Mouse (Mus musculus) limb, embryonic 14.5 days (tissue): ENCODE data around the gene Oas3. TPM values are rescaled to one million over a fixed set of nuclear protein-coding genes. Genes with fewer than 3 reads are reported as not detected.
A peak's percentile ranks its signal among the peaks of the same experiment; 100 is the strongest.
"Not testable (repeated sequence)": the region's sequence is repeated elsewhere in the genome, so short reads cannot be mapped to it uniquely, and the experiment has no call there.

Source experiments
- ATAC-seq: fragments of 200-750 bp; cut with Nextera tagmentation; 2 replicates; pipeline ENCODE4 v1.8.0; 2017; ENCODE audit warnings: low read depth, moderate number of reproducible peaks, moderate TSS enrichment; ENCODE audit not compliant: low FRiP score
- DNase-seq: peaks from one replicate; pipeline ENCODE4 v3.0.0-alpha.2; 2015; ENCODE audit warnings: low spot score
- H3K27ac ChIP-seq: fragments of 300-500 bp; sonication (generic); replicated peaks from 2 replicates; pipeline ENCODE4 v1.5.1; 2014; ENCODE audit warnings: low read depth, mild to moderate bottlenecking, low read length, moderate library complexity, mixed read lengths
- H3K27me3 ChIP-seq: fragments of 300-500 bp; sonication (generic); 2 replicates; pipeline ENCODE4 v1.6.1; 2014; ENCODE audit warnings: low read length, mixed read lengths; ENCODE audit not compliant: control insufficient read depth, insufficient read depth
- H3K36me3 ChIP-seq: fragments of 300-500 bp; sonication (generic); 2 replicates; pipeline ENCODE4 v1.6.1; 2014; ENCODE audit warnings: mild to moderate bottlenecking, low read length, moderate library complexity, mixed read lengths; ENCODE audit not compliant: control insufficient read depth, insufficient read depth
- H3K4me1 ChIP-seq: fragments of 300-500 bp; sonication (generic); 2 replicates; pipeline ENCODE4 v1.6.1; 2014; ENCODE audit warnings: antibody characterized with exemption, low read length, mixed read lengths; ENCODE audit not compliant: control insufficient read depth, insufficient read depth
- H3K4me2 ChIP-seq: fragments of 300-500 bp; sonication (generic); replicated peaks from 2 replicates; pipeline ENCODE4 v1.6.1; 2014; ENCODE audit warnings: low read depth, mild to moderate bottlenecking, low read length, moderate library complexity; ENCODE audit not compliant: severe bottlenecking
- H3K4me3 ChIP-seq: fragments of 300-500 bp; sonication (generic); replicated peaks from 2 replicates; pipeline ENCODE4 v1.5.1; 2014; ENCODE audit warnings: low read length
- H3K9ac ChIP-seq: fragments of 300-500 bp; sonication (generic); 2 replicates; pipeline ENCODE4 v1.6.1; 2014; ENCODE audit warnings: mild to moderate bottlenecking, low read depth, low read length, moderate library complexity; ENCODE audit not compliant: severe bottlenecking
- H3K9me3 ChIP-seq: fragments of 300-500 bp; sonication (generic); 2 replicates; pipeline ENCODE4 v1.6.1; 2016; ENCODE audit warnings: low read length; ENCODE audit not compliant: control insufficient read depth
- POLR2A ChIP-seq: fragments of 200-500 bp; IDR thresholded peaks from 2 replicates; pipeline ENCODE4 v1.8.0; 2012; ENCODE audit warnings: inconsistent platforms, mild to moderate bottlenecking, moderate library complexity, borderline replicate concordance; ENCODE audit not compliant: insufficient read depth, insufficient read length; ENCODE audit errors: extremely low read depth
- WGBS: fragments of 180-500 bp; shearing (Covaris S2); extraction: QIAGEN DNeasy Blood & Tissue Kit; methylation state at CpG from one replicate; pipeline ENCODE4 v1.1.7; 2014; 5-methylcytosine and 5-hydroxymethylcytosine counted together
- polyA plus RNA-seq, 2 experiments: library from polyadenylated mRNA; depleted of rRNA in 1 of 2; stranded (reverse) in 1 of 2; unstranded in 1 of 2; fragments of >200 nt; fragmentation: Nextera tagmentation in 1 of 2; extraction: Ambion mirVana in 1 of 2; gene quantifications; 2 replicates each; pipeline versions ENCODE4 v1.2.1 to v1.2.3; 2012 to 2014

The Oas3 gene
- polyA plus RNA-seq, 2 experiments = 0.11 to 0.22 TPM

GRCm38 (mm10) chr5:120809171-120809570 lies 31.7 kb upstream of the Oas3 start:
- 40% methylated on average over 6 of the region's 6 CpGs for WGBS
- DNase-seq = no peak
- Histone ChIP-seq H3K4me3 (no peak overlapping the region), H3K27me3 (no peaks in the 10 kb centered on the region), H3K27ac (no peak overlapping the region), H3K9me3 (no peaks in the 10 kb centered on the region), H3K4me2 (no peak overlapping the region), H3K4me1 (peaks cover 4% of the 10 kb centered on the region; the same call in 1 of the 2 replicates), H3K36me3 (no peaks in the 10 kb centered on the region), H3K9ac (no peak overlapping the region)
- ATAC-seq = no peak
- TF ChIP-seq POLR2A = no peak

- Histone ChIP-seq H3K4me3 (no peak overlapping the region), H3K27ac (no peak overlapping the region), H3K27me3 (no peaks in the 10 kb centered on the region), H3K9ac (no peak overlapping the region), H3K9me3 (no peaks in the 10 kb centered on the region), H3K36me3 (no peaks in the 10 kb centered on the region), H3K4me1 (no peaks in the 10 kb centered on the region), H3K4me2 (no peak overlapping the region)
- DNase-seq (peak; percentile 9), ATAC-seq (no peak)
- TF ChIP-seq POLR2A = no peak
- 67% methylated on average over 1 of the region's 1 CpGs for WGBS
Observed at GRCm38 (mm10) chr5:120806458-120806857, 29.0 kb upstream of the Oas3 start.

- Histone ChIP-seq H3K27ac (no peak overlapping the region), H3K36me3 (no peaks in the 10 kb centered on the region), H3K9me3 (no peaks in the 10 kb centered on the region), H3K27me3 (no peaks in the 10 kb centered on the region), H3K4me2 (no peak overlapping the region), H3K4me1 (no peaks in the 10 kb centered on the region), H3K4me3 (no peak overlapping the region), H3K9ac (no peak overlapping the region)
- no peak for ATAC-seq
- peak; percentile 39 for DNase-seq
- WGBS = 66% methylated on average over 2 of the region's 2 CpGs
- no peak for TF ChIP-seq POLR2A
Observed at GRCm38 (mm10) chr5:120803596-120803995, 26.1 kb upstream of the Oas3 start.

- not testable (repeated sequence) for H3K9ac ChIP-seq, H3K27ac ChIP-seq, H3K9me3 ChIP-seq, H3K27me3 ChIP-seq, H3K4me1 ChIP-seq, H3K36me3 ChIP-seq, H3K4me2 ChIP-seq, DNase-seq, H3K4me3 ChIP-seq, ATAC-seq
- WGBS = 89% methylated on average over 2 of the region's 2 CpGs
Observed at GRCm38 (mm10) chr5:120798943-120799342, 21.5 kb upstream of the Oas3 start.

GRCm38 (mm10) chr5:120798147-120798546 lies 20.7 kb upstream of the Oas3 start:
- not testable (repeated sequence) for H3K36me3 ChIP-seq, H3K4me2 ChIP-seq, H3K4me3 ChIP-seq, H3K27ac ChIP-seq, ATAC-seq, H3K4me1 ChIP-seq, DNase-seq, H3K9me3 ChIP-seq, H3K27me3 ChIP-seq, H3K9ac ChIP-seq
- 74% methylated on average over 5 of the region's 5 CpGs for WGBS

- H3K4me2 ChIP-seq, H3K36me3 ChIP-seq, H3K27me3 ChIP-seq, DNase-seq, H3K9ac ChIP-seq, H3K4me1 ChIP-seq, H3K27ac ChIP-seq, H3K4me3 ChIP-seq, ATAC-seq, H3K9me3 ChIP-seq: not testable (repeated sequence)
- 62% methylated on average over 9 of the region's 9 CpGs for WGBS
Observed at GRCm38 (mm10) chr5:120795480-120796034, 18.1 kb upstream of the Oas3 start, which contains the start of gene Oas1e. Gene Oas1e, minus strand, starts transcription at chr5:120795530.
